Mouse (Mus musculus): ENCODE results near the gene Oard1.

The Oard1 gene

DNA sequence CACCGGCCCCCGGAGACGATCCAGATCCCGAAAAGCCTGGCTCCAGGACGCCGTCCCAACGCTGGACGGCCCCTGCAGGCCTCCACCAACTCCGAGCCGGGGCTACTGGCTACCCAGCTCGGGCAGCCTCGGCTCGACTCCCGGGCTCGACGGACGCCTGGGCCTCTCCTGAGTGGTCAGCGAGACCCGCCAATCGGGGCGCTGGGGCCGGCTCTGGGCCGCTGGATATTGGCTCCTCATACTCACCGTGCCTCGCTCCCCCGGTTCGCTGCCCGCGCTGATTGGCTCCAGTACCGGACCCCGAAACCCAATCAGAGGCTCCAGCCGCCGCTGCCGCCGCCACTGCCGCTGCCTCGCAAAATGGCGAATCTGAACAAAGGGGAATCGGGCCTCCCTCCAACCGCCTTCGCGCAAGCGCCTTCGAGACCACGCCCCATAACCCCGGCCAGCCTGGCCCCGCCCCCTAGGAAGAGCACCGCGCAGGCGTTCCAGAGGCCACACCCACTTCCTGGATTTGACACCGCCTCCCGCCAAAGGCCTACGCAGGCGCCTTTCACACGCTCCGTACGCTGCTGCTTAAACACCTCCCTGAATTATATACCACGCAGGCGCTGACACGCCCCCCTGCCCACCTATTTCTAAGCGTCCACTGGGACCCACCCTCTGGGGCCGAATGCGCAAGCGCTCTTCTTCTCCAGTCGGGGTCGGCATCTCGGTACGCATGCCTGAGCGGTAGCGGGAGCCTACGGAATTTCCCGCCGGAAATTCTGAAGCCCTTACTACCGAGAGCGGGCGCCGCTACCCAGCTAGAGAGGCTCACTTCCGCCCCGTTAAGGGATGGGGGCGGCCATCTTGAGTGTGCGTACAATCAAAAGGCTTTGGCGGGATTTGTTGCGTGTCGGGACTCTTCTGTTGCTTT is at the start of gene Oard1, which contains the start of gene Nfya:
Gene Oard1, plus strand, starts transcription at position 635 of the 919 bp plus-strand sequence.
Gene Nfya, minus strand, starts transcription at position 527 of the 919 bp plus-strand sequence.
- DNase-seq (ENCODE audit: low spot score): peak; percentile 100

DNA sequence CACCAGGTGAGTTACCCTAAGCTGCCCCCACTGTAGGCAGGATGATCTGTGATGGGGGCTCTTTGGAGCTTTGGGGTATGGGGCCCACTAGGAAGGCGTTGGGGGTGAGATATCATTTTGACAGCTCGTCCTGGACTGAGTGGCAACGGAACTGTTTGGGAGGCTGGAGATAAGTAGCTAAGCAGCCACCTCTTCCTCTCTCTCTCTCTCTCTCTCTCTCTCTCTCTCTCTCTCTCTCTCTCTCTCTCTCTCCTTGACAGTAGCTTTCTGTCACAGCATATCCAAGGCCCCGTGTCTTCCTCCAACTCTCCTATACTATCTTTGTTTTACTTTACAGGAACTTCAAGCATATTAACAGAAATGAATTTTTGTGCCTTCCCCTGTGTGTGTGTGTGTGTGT is 49.4 kb upstream of the Oard1 start:
- DNase-seq (ENCODE audit: low spot score): no peak

DNA sequence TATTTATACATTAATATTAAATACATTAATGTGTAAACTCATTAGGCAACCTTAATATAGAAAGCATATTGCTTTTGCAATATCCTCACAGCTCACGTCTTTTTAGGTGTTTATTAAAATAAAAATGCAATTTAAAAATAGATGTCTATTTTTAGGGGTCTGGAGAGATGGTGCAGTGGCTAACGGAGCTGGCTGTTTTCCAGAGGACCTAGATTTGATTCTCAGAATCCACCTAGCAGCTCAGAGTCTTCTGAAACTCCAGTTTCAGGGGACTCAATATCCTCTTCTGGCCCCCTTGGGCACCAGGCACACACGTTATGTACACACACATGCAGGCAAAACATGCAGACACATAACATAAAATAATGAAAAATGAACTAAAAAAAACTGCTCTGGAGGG is 47.5 kb upstream of the Oard1 start:
- DNase-seq (ENCODE audit: low spot score): no peak

DNA sequence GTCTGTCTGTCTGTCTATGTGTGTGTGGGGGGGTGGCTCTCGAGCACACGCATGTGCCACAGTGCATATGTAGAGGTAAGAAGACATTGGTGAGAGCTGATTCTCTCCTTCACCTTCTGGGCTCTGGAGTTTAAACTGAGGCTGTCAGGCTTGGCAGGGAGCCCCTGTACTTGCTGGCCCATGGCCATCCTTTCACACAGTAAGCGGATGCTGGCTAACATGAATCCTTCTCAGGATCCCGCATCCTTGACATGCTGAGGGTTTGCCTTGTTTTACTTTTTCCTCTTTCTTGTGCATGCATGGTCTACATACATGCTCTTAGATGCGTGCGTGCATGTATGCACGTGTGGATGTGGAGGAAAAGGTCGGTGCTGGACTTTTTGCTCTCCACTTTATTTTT is 46.8 kb upstream of the Oard1 start:
- no peak for DNase-seq (ENCODE audit: low spot score)

DNA sequence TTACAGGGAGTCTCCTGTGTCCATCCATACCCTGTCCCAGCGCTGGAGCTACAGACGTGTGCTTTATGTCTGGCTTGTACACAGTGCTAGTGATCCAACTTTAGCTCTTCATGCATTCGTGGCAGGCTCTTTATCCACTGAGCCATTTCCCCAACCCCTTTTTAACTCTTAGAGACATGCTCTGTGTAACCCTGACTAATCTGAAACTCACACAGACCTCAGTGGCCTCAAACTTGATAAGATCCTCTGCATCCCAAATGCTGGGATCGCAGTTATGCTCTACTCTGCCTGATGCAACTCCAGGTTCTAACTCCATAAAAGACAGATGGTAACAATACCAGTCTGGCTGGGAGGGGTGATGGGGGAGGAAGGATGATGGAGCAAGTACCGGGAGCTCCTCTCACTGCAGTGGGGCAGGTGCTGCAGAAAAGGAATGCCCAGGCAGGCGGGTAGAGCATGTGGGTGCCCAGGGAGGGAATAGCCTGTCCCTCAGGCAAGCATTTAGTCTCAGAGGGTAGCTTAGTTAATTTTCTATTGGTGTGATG is 46.3 kb upstream of the Oard1 start:
- DNase-seq (ENCODE audit: low spot score): no peak

DNA sequence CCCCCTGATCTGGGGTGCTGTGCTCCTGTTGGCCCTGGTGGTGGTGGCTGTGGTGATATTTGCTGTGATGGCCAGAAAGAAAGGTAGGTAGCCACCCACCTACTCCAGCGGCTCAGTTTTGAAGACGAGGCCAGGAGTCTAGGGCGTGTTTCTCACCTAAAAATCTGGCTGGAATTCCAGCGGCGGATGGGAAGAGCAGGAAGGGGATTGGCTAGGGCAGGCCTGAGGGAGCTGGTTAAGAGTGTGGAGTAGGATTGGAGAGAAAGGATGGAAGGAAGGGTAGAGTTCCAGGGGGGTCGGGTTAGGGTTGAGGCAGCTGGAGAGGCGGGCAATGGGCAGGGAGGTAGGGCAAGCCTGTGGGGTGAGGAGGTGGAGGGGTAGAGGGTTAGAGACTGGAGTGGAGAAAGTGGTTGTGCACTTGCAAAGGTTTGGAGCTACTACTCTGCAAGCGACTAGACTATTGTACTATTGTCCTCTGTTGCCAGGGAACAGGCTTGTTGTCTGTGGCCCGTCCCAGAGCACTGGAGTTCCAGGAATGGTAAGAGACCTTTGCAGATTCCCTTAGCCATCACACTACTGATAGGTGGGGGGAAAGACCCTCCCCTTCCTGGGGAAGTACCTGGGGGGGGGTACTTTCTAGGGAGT is 44.2 kb upstream of the Oard1 start:
- DNase-seq (ENCODE audit: low spot score): no peak

DNA sequence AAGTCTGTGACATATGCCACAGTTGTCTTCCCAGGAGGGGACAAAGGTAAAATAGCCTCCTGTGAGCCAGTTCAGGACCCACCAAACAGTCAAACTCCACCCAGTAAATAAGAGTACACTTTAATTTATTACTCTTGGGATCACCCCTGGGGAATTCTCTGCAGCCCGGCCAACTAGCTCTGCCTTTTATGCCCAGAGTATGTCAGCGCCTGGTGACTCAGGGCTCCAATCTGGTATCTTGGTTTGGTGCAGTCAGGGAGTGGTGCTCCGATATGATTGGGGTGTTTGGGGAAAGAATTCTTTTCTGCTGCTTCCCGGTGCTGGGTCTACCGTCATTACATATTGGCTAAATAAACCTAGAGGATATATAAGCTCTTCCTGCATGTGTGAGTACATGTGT is 43.0 kb upstream of the Oard1 start:
- no peak for DNase-seq (ENCODE audit: low spot score)

DNA sequence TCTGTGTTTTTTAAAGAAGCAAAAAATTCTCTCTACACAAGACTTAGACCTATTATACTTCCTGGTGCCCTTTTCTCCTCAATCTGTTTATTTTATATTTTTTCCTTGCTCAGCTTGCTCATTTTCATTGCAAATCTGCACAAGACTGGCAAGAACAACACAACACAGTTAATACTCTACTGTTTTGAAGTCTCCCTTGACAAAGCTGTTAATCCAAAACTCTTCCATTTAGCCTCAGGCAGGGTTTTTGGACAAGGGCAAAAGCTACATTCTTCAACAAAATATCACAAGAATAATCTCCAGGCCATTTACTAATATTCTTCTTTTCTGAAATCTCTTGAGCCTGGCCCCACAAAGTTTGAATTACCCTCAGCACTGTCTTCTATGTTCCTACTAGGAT is 38.2 kb upstream of the Oard1 start:
- DNase-seq (ENCODE audit: low spot score): no peak

DNA sequence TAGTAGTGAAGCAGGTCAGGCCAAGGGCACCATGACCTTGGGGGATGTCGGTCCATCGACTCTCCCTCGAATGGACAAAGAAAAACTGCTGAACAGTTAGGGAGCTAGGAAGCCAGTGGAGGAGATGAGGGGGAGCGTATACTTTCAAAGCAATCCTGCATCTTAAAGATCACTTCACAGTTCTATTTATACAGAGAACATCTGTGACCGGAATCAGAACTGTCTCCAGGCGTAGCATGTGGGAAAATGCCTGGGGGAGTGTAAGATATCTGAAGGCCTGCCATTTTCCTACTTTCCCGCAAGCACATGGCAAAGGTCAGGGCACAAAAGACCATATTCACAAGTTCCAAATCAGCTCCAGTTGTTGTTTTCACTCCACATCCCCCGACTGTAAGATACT is 36.8 kb upstream of the Oard1 start:
- no peak for DNase-seq (ENCODE audit: low spot score)

DNA sequence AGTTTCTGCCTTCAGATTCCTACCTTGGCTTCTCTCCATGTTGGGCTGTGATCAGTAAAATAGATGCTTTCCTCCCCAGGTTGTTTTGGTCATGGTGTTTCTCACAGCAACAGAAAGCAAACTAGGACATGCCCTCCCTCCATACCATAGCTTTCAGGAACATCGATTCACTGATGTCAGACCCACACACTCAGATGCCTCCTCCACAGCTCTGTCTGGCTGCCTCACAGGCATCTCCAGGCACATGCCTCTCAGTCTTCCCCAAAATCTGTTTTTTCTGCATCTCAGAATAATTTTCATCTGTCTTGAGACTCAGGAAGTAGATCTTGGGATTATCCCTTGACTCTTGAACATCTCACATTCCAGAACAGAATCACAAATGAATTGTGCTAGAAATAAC is 33.7 kb upstream of the Oard1 start:
- DNase-seq (ENCODE audit: low spot score): no peak

DNA sequence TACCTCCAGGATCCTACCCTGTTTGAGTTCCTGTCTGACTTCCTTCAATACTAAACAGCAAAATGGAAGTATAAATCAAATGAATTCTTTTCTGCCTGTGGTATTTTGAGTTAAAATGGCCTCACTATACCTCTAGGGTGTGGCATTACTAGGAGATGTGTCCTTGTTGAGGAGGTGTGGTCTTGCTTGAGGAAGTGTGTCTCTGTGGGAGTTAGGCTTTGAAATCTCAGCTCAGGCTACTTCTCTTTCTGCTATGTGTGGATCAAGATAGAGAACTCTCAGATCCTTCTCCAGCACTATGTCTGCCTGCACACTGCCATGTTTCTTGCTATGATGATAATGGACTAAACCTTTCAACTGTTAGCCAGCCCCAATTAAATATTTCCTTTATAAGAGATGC is 30.8 kb upstream of the Oard1 start:
- no peak for DNase-seq (ENCODE audit: low spot score)

DNA sequence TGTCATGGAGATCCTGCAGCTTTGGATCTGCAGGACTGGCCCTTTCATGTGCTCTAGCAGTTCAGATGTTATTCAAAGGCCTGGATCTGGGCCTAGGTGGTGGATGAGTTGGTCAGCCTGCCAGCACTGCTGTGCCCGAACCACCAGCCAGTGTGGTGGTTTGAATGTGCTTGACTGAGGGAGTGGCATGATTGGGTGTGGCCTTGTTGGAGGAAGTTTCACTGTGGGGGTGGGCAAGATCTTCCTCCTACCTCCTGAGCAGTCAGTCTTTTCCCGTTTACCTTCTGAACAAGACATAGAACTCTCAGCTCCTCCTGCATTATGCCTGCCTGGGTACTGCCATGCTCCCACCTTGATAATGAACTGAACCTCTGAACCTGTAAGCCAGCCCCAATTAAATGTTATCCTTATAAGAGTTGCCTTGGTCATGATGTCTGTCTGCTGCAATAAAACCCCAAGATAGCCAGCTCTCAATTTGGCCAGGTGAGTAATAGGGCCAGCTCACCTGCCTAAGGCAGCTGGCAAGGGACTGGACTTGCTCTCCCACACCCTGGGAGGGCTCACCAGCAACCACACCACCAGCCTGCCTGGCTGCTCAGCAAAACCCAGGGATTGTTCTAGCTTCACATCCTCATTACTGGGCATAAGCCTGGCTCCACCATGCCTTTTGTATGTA is 23.9 kb upstream of the Oard1 start:
- DNase-seq (ENCODE audit: low spot score): no peak

DNA sequence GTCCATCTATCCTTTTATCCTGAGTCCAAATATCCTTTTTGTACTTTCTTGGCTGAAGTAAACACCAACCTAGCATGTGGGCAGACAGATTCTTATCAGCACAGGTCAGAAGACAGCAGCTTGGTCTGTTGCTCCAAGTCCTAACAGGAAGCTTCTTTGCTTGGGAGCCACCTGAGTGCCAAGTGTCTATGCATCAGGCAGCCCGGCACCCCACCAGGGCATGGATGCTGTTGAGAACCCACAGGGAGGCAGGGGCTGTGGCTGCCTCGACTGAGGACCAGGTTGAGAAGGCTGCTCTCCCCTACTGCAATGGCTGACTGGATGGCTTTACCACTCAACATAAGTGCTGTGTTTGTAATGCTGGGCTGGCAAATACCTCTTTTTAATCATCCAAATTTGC is 21.1 kb upstream of the Oard1 start:
- no peak for DNase-seq (ENCODE audit: low spot score)

DNA sequence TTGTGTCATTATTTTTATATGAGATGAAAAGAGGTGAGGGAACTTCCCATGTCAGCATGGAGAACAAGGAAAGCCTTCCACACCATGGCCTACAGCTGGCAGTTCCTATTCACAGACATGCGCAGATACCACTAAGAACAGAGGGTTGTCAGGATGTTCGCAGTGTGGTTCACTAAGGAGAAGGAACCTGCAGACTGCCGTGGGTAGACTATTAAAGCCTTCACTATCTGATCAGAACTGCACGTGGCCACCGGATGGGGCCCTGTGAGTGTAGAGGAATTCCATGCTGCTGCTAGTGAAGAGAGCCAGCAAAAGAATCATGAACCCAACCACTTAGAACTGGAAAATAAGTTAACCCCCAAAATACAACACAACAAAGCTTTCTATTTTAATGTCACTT is 20.4 kb upstream of the Oard1 start:
- no peak for DNase-seq (ENCODE audit: low spot score)

DNA sequence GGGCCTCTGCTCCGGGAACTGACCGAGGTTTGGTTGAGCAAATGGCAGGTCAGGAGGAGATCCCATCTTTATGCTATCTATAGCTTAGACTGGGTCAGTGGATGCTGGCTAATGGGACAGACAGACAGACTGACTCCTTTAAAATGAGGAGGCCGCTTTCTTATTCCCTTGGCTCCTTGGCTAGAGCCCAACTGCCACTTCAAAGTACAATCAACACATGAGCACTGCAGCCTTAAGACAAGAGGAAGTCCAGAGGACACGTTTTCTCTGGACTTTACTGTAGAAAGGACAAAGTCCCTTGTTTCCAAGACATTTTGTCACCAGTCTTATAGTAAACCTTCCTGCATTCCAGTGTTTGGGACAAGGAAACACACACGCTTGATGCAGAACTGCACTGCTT is 18.4 kb upstream of the Oard1 start:
- DNase-seq (ENCODE audit: low spot score): no peak

DNA sequence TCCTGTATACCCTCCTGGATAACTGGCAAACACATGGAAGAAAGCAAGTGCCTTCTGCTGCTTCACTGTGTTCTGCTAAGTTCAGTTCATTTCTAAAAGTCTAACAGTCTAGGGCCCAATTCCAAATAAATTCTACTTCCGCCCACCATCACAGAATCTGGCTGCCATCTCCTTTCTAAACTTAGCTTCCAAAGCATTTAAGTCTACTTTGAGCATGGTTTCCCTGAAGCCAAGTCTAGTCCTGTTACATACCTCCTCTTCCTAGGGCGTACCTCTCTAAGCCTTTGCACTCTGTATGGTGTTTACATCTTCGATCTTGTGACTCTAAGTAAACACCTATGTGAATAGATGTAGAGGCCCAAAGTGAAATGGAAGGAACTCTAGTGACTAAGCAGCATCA is 17.2 kb upstream of the Oard1 start:
- no peak for DNase-seq (ENCODE audit: low spot score)

DNA sequence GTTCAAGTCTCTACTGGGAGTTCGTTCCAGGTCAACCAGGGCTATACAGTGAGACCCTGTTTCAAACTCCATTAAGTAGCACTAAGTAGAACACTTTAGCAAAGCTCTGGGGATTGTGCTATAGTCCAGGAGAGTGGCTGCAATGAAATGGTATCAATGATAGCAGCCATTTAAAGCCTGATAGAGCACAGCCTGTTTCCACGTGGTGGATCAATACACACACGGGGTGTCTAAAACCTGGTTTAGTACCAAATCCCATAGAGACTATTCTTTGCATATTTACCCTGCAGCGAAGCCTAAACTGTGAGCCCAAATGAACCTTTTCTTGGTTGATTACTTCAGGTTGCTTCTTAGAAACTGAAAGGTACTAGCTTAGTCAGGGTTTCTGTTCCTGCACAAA is 8.1 kb upstream of the Oard1 start:
- DNase-seq (ENCODE audit: low spot score): no peak

DNA sequence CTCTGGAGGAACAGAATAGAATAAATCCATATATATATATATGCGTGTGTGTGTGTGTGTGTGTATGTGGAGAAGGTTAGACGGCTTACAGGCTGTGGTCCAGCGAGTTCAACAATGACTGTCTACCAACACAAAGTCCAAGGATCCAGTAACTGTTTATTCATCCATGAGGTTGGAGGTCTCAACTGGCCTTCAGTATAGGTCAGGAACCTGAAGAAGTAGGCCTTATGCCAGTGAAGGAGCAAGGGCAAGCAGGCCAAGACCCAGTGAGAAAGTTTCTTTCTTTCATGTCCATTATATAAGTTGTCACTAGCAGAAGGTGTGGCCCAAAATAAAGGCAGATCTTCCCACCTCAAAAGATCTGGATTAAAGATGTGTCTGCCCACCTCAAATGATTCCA is 7.1 kb upstream of the Oard1 start:
- no peak for DNase-seq (ENCODE audit: low spot score)

DNA sequence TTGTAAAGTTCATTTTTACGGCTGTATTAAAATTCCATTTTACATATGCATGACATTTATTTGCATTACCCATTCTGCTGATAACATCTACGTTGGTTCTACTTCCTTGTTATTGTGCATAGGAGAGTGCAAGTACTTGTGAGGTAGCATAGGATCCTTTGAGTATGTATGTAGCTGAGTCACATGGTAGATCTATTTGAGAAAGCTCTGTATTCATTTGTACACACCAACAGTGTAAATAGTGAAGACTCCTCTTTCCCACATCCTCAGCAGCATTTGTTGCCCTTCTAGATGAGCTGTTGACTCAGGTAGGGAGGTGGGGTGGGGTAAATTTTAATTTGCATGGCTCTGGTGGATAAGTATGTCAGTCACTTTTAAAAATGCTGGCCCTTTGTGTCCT is 6.0 kb upstream of the Oard1 start:
- DNase-seq (ENCODE audit: low spot score): no peak

DNA sequence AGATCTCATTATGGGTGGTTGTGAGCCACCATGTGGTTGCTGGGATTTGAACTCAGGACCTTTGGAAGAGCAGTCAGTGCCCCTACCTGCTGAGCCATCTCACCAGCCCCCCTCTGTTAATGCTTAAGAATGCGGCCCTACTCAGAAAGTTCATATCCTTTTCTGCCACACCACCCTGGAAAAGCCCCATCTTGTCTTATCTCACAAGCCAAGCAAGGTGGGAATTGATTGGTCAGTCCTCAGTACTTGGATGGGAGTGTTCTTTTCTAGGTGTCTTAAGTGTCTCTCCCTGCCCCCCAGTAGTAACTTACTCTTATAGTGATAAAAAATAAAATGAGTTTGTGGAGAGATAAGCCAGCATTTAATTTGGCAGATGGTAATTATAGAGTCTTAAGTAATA is 5.1 kb upstream of the Oard1 start:
- DNase-seq (ENCODE audit: low spot score): no peak

DNA sequence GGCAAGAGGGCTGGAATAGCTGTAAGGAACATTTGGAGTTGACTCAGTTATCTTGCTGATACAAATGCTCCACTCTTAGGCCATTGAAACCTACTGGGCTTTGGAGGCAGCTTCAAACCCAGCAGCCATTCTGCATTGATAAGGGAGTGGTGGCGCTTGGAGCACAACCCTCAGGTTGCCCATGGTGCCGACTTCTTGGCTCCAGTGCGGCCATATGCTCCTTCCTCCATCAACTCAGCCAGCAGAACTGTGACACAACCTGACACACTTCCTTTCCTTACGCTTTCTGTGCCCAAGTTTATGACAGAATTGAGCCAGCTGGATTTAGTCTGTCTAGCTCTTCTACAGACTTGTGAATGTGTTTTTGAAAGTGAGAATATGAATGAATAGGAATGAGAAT is 2.7 kb upstream of the Oard1 start:
- DNase-seq (ENCODE audit: low spot score): no peak

DNA sequence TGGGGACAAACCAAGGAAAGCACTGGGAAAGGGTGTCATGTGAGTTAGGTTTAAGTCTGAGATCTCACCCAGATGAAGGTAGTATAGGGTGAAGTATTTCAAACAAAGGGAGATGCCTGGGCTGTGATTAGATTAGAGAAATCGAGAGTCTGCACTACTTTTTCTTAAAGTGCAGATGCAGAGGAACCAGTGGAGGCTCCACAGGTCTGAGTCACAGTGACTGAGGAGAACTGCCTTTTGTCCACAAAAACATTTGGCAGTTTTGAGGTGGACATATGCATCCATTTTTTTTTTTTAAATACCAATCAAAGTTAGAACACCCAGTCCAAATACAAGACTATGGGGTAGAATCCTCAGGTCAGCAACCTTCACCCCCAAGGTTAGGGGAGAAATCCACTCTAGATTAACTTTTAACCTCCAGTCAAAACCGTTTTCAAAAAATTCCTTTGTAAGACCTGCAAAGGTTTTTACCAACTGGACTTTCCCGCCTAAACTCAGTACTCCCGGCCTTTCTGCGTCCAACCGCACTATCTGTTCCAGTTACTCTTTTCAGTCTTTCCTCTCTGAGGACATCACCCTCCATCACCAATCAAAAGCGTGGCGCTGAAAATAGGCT is 1.8 kb upstream of the Oard1 start:
- no peak for DNase-seq (ENCODE audit: low spot score)
